Mouse (Mus musculus) hindbrain, embryonic 14.5 days (tissue): ENCODE results near the gene Ccer2. TPM values are rescaled to one million over a fixed set of nuclear protein-coding genes. Genes with fewer than 3 reads are reported as not detected.
A peak's percentile ranks its signal among the peaks of the same experiment; 100 is the strongest.

ENCODE experiments used
- ATAC-seq: fragments of 200-750 bp; cut with Nextera tagmentation; 2 replicates; pipeline ENCODE4 v1.8.0; 2017; ENCODE audit warnings: moderate number of reproducible peaks, mild to moderate bottlenecking, moderate TSS enrichment, moderate library complexity; ENCODE audit not compliant: low FRiP score
- DNase-seq: peaks from one replicate; pipeline ENCODE4 v3.0.0-alpha.2; 2015; ENCODE audit warnings: low spot score
- H3K27ac ChIP-seq: fragments of 300-500 bp; sonication (generic); 2 replicates; pipeline ENCODE4 v1.5.1; 2014; ENCODE audit warnings: mild to moderate bottlenecking, moderate library complexity
- H3K27me3 ChIP-seq: fragments of 300-500 bp; sonication (generic); 2 replicates; pipeline ENCODE4 v1.6.1; 2014; ENCODE audit warnings: mild to moderate bottlenecking, low read length, mixed read lengths; ENCODE audit not compliant: control insufficient read depth, insufficient read depth
- H3K36me3 ChIP-seq: fragments of 300-500 bp; sonication (generic); replicated peaks from 2 replicates; pipeline ENCODE4 v1.6.1; 2014; ENCODE audit not compliant: control insufficient read depth, insufficient read depth
- H3K4me1 ChIP-seq: fragments of 300-500 bp; sonication (generic); replicated peaks from 2 replicates; pipeline ENCODE4 v1.6.1; 2014; ENCODE audit warnings: antibody characterized with exemption, low read length, mixed read lengths; ENCODE audit not compliant: control insufficient read depth, insufficient read depth
- H3K4me2 ChIP-seq: fragments of 300-500 bp; sonication (generic); replicated peaks from 2 replicates; pipeline ENCODE4 v1.6.1; 2014; ENCODE audit warnings: mild to moderate bottlenecking, moderate library complexity
- H3K4me3 ChIP-seq: fragments of 300-500 bp; sonication (generic); replicated peaks from 2 replicates; pipeline ENCODE4 v1.5.1; 2014; ENCODE audit warnings: mild to moderate bottlenecking, low read length
- H3K9ac ChIP-seq: fragments of 300-500 bp; sonication (generic); 2 replicates; pipeline ENCODE4 v1.6.1; 2014
- H3K9me3 ChIP-seq: fragments of 300-500 bp; sonication (generic); 2 replicates; pipeline ENCODE4 v1.6.1; 2016; ENCODE audit warnings: low read length; ENCODE audit not compliant: control insufficient read depth
- WGBS: fragments of 180-500 bp; shearing (Covaris S2); extraction: QIAGEN DNeasy Blood & Tissue Kit; methylation state at CpG from one replicate; pipeline ENCODE4 v1.1.7; 2014; 5-methylcytosine and 5-hydroxymethylcytosine counted together
- polyA plus RNA-seq: library from polyadenylated mRNA; unstranded; fragments of >200 nt; fragmentation: Nextera tagmentation; extraction: Ambion mirVana; gene quantifications from 2 replicates; pipeline ENCODE4 v1.2.1, GENCODE M21; 2014

Ccer2 gene
- polyA plus RNA-seq, 1 experiment from 2014 or later, result 0.33 TPM

DNA sequence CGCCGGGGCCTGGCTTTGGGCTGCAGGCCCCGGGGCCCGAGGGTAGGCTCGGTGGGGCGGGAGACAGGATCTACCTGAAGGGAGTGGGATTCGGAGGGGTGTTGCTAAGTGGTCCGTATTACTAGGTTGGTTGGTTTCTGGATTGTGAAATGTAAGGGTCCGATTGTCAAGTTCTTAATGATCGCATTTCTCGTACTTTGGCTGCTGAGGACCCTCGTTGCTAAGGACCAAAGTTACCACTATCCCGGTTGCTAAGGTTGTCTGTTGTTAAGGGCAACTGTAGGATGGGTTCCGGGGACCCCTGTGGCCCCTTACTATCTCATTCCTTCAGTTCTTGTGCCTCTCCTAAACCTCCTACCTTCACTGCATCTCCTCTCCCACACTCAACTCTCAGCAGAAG lies 10.9 kb downstream of the Ccer2 start:
- Histone ChIP-seq H3K4me1 (peaks cover 26% of the 10 kb centered on the region), H3K36me3 (peaks cover 14% of the 10 kb centered on the region), H3K4me3 (peak overlapping the region; percentile 64), H3K9me3 (no peaks in the 10 kb centered on the region), H3K9ac (peak overlapping the region; percentile 75), H3K4me2 (peak overlapping the region; percentile 74), H3K27ac (no peak overlapping the region), H3K27me3 (no peaks in the 10 kb centered on the region)
- ATAC-seq (peak; percentile 7), DNase-seq (peak; percentile 52)
- WGBS, result 8% methylated on average over 14 of the region's 14 CpGs

DNA sequence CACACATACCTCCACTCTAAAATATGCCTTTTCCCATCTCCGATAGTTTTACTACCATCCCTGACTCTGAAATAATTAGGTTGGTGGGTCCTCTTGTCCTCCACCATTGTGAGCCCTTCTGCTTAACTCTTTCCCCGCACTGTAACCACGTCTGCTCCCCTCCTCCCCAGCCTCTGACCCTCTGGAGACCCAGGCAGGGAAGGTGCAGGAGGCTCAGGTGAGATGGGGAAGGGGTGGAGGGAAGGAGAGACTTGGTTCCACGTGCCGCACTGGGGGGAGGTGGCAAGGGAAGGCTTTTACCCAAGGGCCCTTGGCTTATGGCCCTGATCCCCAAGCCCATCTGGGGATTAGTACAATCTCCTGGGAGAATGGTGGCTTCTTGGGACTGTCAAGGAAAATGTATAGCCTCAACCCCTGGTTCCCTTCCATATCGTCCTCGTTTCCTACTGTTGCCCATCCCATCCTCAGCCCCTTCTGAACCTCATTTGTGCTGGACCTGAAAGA lies 11.5 kb downstream of the Ccer2 start, which contains the start of gene Nfkbib:
Gene Nfkbib, minus strand, starts transcription at position 51 of the 504 bp plus-strand sequence.
- Histone ChIP-seq H3K27ac (no peak within 1 kb of the TSS), H3K4me1 (peaks cover 26% of the 10 kb centered on the region), H3K4me2 (peak within 1 kb of the TSS; percentile 74), H3K27me3 (no peaks in the 10 kb centered on the region), H3K9ac (peak within 1 kb of the TSS; percentile 75), H3K9me3 (no peaks in the 10 kb centered on the region), H3K36me3 (peaks cover 10% of the 10 kb centered on the region; the same call in 1 of the 2 replicates), H3K4me3 (peak within 1 kb of the TSS; percentile 64)
- no peak for DNase-seq
- 72% methylated on average over 7 of the region's 7 CpGs for WGBS
- no peak for ATAC-seq

DNA sequence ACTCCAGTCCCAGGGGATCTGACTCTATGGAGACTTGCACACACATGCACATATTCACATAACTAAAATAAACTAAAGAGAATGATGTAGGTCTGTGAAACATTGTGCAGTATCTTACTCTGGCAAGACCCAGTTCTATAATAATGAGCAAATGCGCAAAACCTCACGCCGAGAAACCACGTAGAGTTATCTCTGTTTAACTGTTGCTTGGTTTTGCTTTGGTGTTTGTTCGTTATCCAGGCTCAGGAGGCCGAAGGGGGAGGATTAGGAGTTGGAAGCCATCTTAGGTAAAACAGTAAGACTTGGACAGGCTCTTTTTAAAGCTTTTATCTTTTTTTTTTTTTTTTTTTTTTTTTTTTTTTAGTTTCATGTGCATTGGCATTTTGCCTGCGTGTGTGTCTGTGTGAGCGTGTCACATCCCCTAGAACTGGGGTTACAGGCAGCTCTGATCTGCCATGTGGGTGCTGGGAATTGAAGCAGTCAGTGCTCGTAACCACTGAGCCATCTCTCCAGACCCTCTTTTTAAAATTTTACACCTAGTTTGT lies 13.5 kb downstream of the Ccer2 start:
- DNase-seq (no peak), ATAC-seq (no peak)
- 91% methylated on average over 9 of the region's 9 CpGs for WGBS
- Histone ChIP-seq H3K36me3 (no peaks in the 10 kb centered on the region; the same call in 1 of the 2 replicates), H3K27ac (no peak overlapping the region), H3K4me3 (no peak overlapping the region), H3K4me1 (peaks cover 31% of the 10 kb centered on the region), H3K4me2 (no peak overlapping the region), H3K9me3 (no peaks in the 10 kb centered on the region), H3K9ac (no peak overlapping the region), H3K27me3 (no peaks in the 10 kb centered on the region)

DNA sequence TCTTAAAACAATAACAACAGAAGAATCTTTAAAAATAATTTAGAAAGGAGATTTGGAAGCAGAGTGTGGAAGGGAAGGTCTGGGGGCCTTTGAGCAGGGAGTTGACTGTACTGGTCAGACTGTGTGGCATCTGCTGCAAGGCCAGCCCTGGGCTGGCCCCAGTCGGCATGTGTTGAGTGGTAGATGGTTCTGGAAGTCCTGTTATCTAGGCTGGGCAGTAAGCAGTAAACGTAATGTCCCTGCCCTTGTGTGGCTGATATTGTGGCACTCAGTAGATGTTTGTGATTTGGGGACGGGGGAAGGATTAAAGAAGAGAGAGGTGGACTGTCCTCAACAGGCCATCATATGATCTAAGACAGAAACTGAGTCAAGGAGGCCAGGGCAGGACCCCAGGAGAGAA lies 14.3 kb downstream of the Ccer2 start:
- WGBS, result 95% methylated on average over 3 of the region's 3 CpGs
- H3K36me3 ChIP-seq, result no peaks in the 10 kb centered on the region; the same call in 1 of the 2 replicates
- ATAC-seq, result no peak

GRCm38 (mm10) chr7:28771867-28772266 lies 15.9 kb downstream of the Ccer2 start:
- Histone ChIP-seq H3K9ac (no peak overlapping the region), H3K27me3 (no peaks in the 10 kb centered on the region), H3K9me3 (no peaks in the 10 kb centered on the region), H3K36me3 (peaks cover 5% of the 10 kb centered on the region), H3K4me1 (peaks cover 20% of the 10 kb centered on the region; the same call in 1 of the 2 replicates), H3K4me3 (no peak overlapping the region), H3K27ac (no peak overlapping the region), H3K4me2 (no peak overlapping the region)
- 93% methylated on average over 11 of the region's 11 CpGs for WGBS
- no peak for ATAC-seq
- DNase-seq, result no peak

More for the DNA sequence above, 14.3 kb downstream of the Ccer2 start:
- Histone ChIP-seq H3K4me1 (peaks cover 25% of the 10 kb centered on the region), H3K9ac (no peak overlapping the region), H3K27ac (no peak overlapping the region), H3K27me3 (no peaks in the 10 kb centered on the region), H3K9me3 (no peaks in the 10 kb centered on the region), H3K4me2 (no peak overlapping the region), H3K4me3 (no peak overlapping the region)
- DNase-seq, result no peak

- H3K4me3 ChIP-seq, result no peak overlapping the region
- peaks cover 10% of the 10 kb centered on the region for H3K36me3 ChIP-seq
- no peak overlapping the region for H3K27ac ChIP-seq
- no peak for ATAC-seq
- H3K9me3 ChIP-seq, result no peaks in the 10 kb centered on the region
- no peak for DNase-seq
- H3K4me1 ChIP-seq, result 0 out of 2 replicates have a peak, but pooled peaks cover 9% of the 10 kb centered on the region
- H3K9ac ChIP-seq, result no peak overlapping the region
- H3K27me3 ChIP-seq, result no peaks in the 10 kb centered on the region
- H3K4me2 ChIP-seq, result no peak overlapping the region
- WGBS, result 78% methylated on average over 3 of the region's 3 CpGs
Observed at GRCm38 (mm10) chr7:28773163-28773562, 17.2 kb downstream of the Ccer2 start.

DNA sequence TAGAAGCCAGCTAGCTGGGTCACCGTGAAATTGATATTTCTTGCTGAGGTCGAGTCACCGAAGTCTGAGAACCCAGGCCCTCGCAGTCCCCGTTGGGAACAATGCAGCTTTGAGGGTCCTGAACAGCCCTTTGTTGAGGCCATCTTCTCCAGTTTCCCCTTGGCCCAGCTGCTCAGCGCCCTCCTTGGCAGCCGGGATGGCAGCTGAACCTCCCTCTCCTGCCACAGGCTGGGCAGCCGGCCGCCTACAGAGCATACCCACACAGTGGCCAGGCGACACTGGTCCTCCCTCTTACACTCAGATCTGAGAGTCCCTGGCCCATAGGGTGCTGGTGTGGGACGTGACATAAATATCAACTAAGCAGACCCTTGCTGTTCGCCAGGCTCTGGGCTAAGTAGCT lies 18.2 kb downstream of the Ccer2 start:
- H3K4me2 ChIP-seq, result no peak overlapping the region
- ATAC-seq (peak; percentile 56; the same call in 1 of the 2 replicates), DNase-seq (peak; percentile 37)
- no peak overlapping the region for H3K9ac ChIP-seq
- peaks cover 15% of the 10 kb centered on the region for H3K36me3 ChIP-seq
- H3K4me3 ChIP-seq, result no peak overlapping the region
- peak overlapping the region; percentile 3; the same call in 1 of the 2 replicates for H3K27ac ChIP-seq
- 0 out of 2 replicates have a peak, but pooled peaks cover 5% of the 10 kb centered on the region for H3K4me1 ChIP-seq
- 37% methylated on average over 12 of the region's 12 CpGs for WGBS
- H3K9me3 ChIP-seq, result no peaks in the 10 kb centered on the region
- no peaks in the 10 kb centered on the region for H3K27me3 ChIP-seq

DNA sequence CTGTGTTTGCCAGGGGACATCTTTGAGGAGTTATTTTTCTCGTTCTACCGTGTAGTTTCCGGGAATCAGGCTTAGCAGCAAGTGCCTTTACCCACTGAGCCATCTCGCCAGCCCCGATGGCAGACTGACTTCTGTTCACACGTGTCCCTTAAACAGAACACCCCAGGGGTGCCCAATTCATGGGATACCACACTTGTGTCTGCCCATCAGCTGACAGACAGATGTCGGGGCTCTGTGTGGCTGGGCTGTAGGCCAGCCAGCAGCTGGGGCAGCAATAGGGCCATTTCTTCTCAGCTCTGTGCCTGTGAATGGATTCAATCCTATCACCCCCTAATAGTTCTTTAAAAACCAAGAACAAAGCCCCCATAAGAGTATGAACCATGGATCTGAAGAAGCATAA lies 19.2 kb downstream of the Ccer2 start:
- Histone ChIP-seq H3K9me3 (no peaks in the 10 kb centered on the region), H3K36me3 (peaks cover 15% of the 10 kb centered on the region), H3K4me1 (0 out of 2 replicates have a peak, but pooled peaks cover 5% of the 10 kb centered on the region), H3K9ac (no peak overlapping the region), H3K27ac (no peak overlapping the region), H3K27me3 (no peaks in the 10 kb centered on the region), H3K4me2 (no peak overlapping the region), H3K4me3 (no peak overlapping the region)
- ATAC-seq (no peak), DNase-seq (no peak)
- 78% methylated on average over 7 of the region's 7 CpGs for WGBS

- WGBS, result 92% methylated on average over 9 of the region's 9 CpGs
- H3K27me3 ChIP-seq, result no peaks in the 10 kb centered on the region
- H3K4me3 ChIP-seq, result no peak overlapping the region
- no peak overlapping the region for H3K27ac ChIP-seq
- ATAC-seq (no peak), DNase-seq (no peak)
- H3K9me3 ChIP-seq, result no peaks in the 10 kb centered on the region
- H3K4me2 ChIP-seq, result no peak overlapping the region
- H3K9ac ChIP-seq, result no peak overlapping the region
- H3K36me3 ChIP-seq, result peaks cover 28% of the 10 kb centered on the region
- H3K4me1 ChIP-seq, result 0 out of 2 replicates have a peak, but pooled peaks cover 5% of the 10 kb centered on the region
Observed at GRCm38 (mm10) chr7:28778825-28779224, 22.9 kb downstream of the Ccer2 start.
